Mouse (Mus musculus) liver, postnatal 0 days (tissue): ENCODE measurements around the gene Gm20604. TPM values are rescaled to one million over a fixed set of nuclear protein-coding genes. Genes with fewer than 3 reads are reported as not detected.
A peak's percentile ranks its signal among the peaks of the same experiment; 100 is the strongest.

ENCODE experiments used
- ATAC-seq: fragments of 200-750 bp; cut with Nextera tagmentation; 2 replicates; pipeline ENCODE4 v1.8.0; 2017; ENCODE audit warnings: mild to moderate bottlenecking, moderate library complexity
- DNase-seq: peaks from one replicate; pipeline ENCODE4 v3.0.0-alpha.2; 2016
- H3K27ac ChIP-seq: fragments of 300-500 bp; sonication (generic); 2 replicates; pipeline ENCODE4 v1.5.1; 2014; ENCODE audit warnings: antibody characterized with exemption, moderate library complexity, mild to moderate bottlenecking, low read depth
- H3K27me3 ChIP-seq: fragments of 300-500 bp; sonication (generic); 2 replicates; pipeline ENCODE4 v1.6.1; 2014; ENCODE audit warnings: low read length, control low read depth, mixed read lengths; ENCODE audit not compliant: insufficient read depth
- H3K36me3 ChIP-seq: fragments of 300-500 bp; sonication (generic); replicated peaks from 2 replicates; pipeline ENCODE4 v1.6.1; 2014; ENCODE audit warnings: mild to moderate bottlenecking, control low read depth, low read length, moderate library complexity, mixed read lengths; ENCODE audit not compliant: insufficient read depth
- H3K4me1 ChIP-seq: fragments of 300-500 bp; sonication (generic); 2 replicates; pipeline ENCODE4 v1.6.1; 2014; ENCODE audit warnings: antibody characterized with exemption, mild to moderate bottlenecking, control low read depth; ENCODE audit not compliant: insufficient read depth
- H3K4me2 ChIP-seq: fragments of 300-500 bp; sonication (generic); 2 replicates; pipeline ENCODE4 v1.6.1; 2014; ENCODE audit warnings: low read depth, mild to moderate bottlenecking, low read length, moderate library complexity, mixed read lengths
- H3K4me3 ChIP-seq: fragments of 300-500 bp; sonication (generic); 2 replicates; pipeline ENCODE4 v1.5.1; 2014; ENCODE audit warnings: low read depth, low read length
- H3K9ac ChIP-seq: fragments of 300-500 bp; sonication (generic); replicated peaks from 2 replicates; pipeline ENCODE4 v1.6.1; 2014; ENCODE audit warnings: mild to moderate bottlenecking, moderate library complexity
- H3K9me3 ChIP-seq: fragments of 300-500 bp; sonication (generic); 2 replicates; pipeline ENCODE4 v1.6.1; 2016; ENCODE audit warnings: mild to moderate bottlenecking, control low read depth, low read length, mixed read lengths
- CTCF ChIP-seq: sonication (generic); IDR thresholded peaks from 2 replicates; pipeline ENCODE4 v1.5.1; 2016; ENCODE audit warnings: antibody characterized with exemption, low read depth
- EP300 ChIP-seq: IDR thresholded peaks from 2 replicates; pipeline ENCODE4 v1.6.1; 2016; ENCODE audit warnings: antibody characterized with exemption, low read depth, mild to moderate bottlenecking
- WGBS: fragments of 180-500 bp; shearing (Covaris S2); extraction: QIAGEN DNeasy Blood & Tissue Kit; methylation state at CpG from one replicate; pipeline ENCODE4 v1.1.7; 2014; ENCODE audit not compliant: insufficient replicate concordance; 5-methylcytosine and 5-hydroxymethylcytosine counted together
- polyA plus RNA-seq: library from polyadenylated mRNA; unstranded; fragments of >200 nt; fragmentation: Nextera tagmentation; extraction: Ambion mirVana; gene quantifications from 2 replicates; pipeline ENCODE4 v1.2.1, GENCODE M21; 2015

Gm20604 gene
- polyA plus RNA-seq, 1 experiment from 2014 or later, result 5.2 TPM

GRCm38 (mm10) chr12:102700453-102700852 lies 58.0 kb downstream of the Gm20604 start:
- H3K4me1 ChIP-seq, result peaks cover 70% of the 10 kb centered on the region
- H3K4me3 ChIP-seq, result no peak overlapping the region
- ATAC-seq (no peak), DNase-seq (no peak)
- no peaks in the 10 kb centered on the region for H3K27me3 ChIP-seq
- no peak overlapping the region for H3K27ac ChIP-seq
- H3K36me3 ChIP-seq, result no peaks in the 10 kb centered on the region
- H3K9me3 ChIP-seq, result no peaks in the 10 kb centered on the region
- TF ChIP-seq CTCF, result no peak
- TF ChIP-seq EP300, result no peak
- H3K9ac ChIP-seq, result no peak overlapping the region
- 72% methylated on average over 12 of the region's 12 CpGs for WGBS
- no peak overlapping the region for H3K4me2 ChIP-seq

- Histone ChIP-seq H3K27ac (no peak overlapping the region), H3K4me1 (peaks cover 74% of the 10 kb centered on the region)
- 43% methylated on average over 1 of the region's 1 CpGs for WGBS
These were observed 59.3 kb downstream of the Gm20604 start for GRCm38 (mm10) chr12:102699156-102699555.

GRCm38 (mm10) chr12:102698089-102698684 lies 60.3 kb downstream of the Gm20604 start:
- no peaks in the 10 kb centered on the region for H3K27me3 ChIP-seq
- 57% methylated on average over 1 of the region's 1 CpGs for WGBS
- H3K9me3 ChIP-seq, result no peaks in the 10 kb centered on the region
- H3K4me3 ChIP-seq, result no peak overlapping the region
- DNase-seq (no peak), ATAC-seq (peak; percentile 41; the same call in 1 of the 2 replicates)
- 0 out of 2 replicates have a peak overlapping the region, but pooled peaks have one; percentile 41 for H3K9ac ChIP-seq
- TF ChIP-seq EP300, result no peak
- TF ChIP-seq CTCF, result no peak
- no peaks in the 10 kb centered on the region for H3K36me3 ChIP-seq
- no peak overlapping the region for H3K4me2 ChIP-seq
- H3K27ac ChIP-seq, result peak overlapping the region; percentile 17; the same call in 1 of the 2 replicates
- H3K4me1 ChIP-seq, result peaks cover 65% of the 10 kb centered on the region

More at GRCm38 (mm10) chr12:102699156-102699555, 59.3 kb downstream of the Gm20604 start:
- ATAC-seq, result no peak
- H3K9me3 ChIP-seq, result no peaks in the 10 kb centered on the region
- no peak overlapping the region for H3K4me2 ChIP-seq
- H3K27me3 ChIP-seq, result no peaks in the 10 kb centered on the region
- H3K9ac ChIP-seq, result no peak overlapping the region
- no peaks in the 10 kb centered on the region for H3K36me3 ChIP-seq
- TF ChIP-seq CTCF (no peak), EP300 (no peak)
- no peak for DNase-seq
- H3K4me3 ChIP-seq, result no peak overlapping the region

- DNase-seq (no peak), ATAC-seq (no peak)
- TF ChIP-seq EP300, result no peak
- 65% methylated on average over 7 of the region's 7 CpGs for WGBS
- H3K4me3 ChIP-seq, result no peak overlapping the region
- H3K27ac ChIP-seq, result no peak overlapping the region
- no peak overlapping the region for H3K9ac ChIP-seq
- no peaks in the 10 kb centered on the region for H3K27me3 ChIP-seq
- no peaks in the 10 kb centered on the region for H3K36me3 ChIP-seq
- peaks cover 63% of the 10 kb centered on the region for H3K4me1 ChIP-seq
- H3K4me2 ChIP-seq, result no peak overlapping the region
- no peaks in the 10 kb centered on the region for H3K9me3 ChIP-seq
These were observed 61.1 kb downstream of the Gm20604 start for GRCm38 (mm10) chr12:102697381-102697780.

- no peak overlapping the region for H3K9ac ChIP-seq
- H3K4me2 ChIP-seq, result no peak overlapping the region
- no peak overlapping the region for H3K4me3 ChIP-seq
- peaks cover 63% of the 10 kb centered on the region for H3K4me1 ChIP-seq
- H3K27me3 ChIP-seq, result no peaks in the 10 kb centered on the region
- DNase-seq (no peak), ATAC-seq (no peak)
- no peaks in the 10 kb centered on the region for H3K36me3 ChIP-seq
- TF ChIP-seq EP300 (no peak), CTCF (no peak)
- H3K9me3 ChIP-seq, result no peaks in the 10 kb centered on the region
- 78% methylated on average over 14 of the region's 14 CpGs for WGBS
- no peak overlapping the region for H3K27ac ChIP-seq
These were observed 61.7 kb downstream of the Gm20604 start for GRCm38 (mm10) chr12:102696635-102697354.

- 69% methylated on average over 18 of the region's 18 CpGs for WGBS
- peak overlapping the region; percentile 59 for H3K4me2 ChIP-seq
These were observed 62.9 kb downstream of the Gm20604 start for GRCm38 (mm10) chr12:102695369-102696239.

More at GRCm38 (mm10) chr12:102695369-102696239, 62.9 kb downstream of the Gm20604 start:
- H3K4me1 ChIP-seq, result peaks cover 68% of the 10 kb centered on the region
- H3K27ac ChIP-seq, result peak overlapping the region; percentile 55
- H3K36me3 ChIP-seq, result no peaks in the 10 kb centered on the region
- TF ChIP-seq CTCF (no peak), EP300 (no peak)
- no peak overlapping the region for H3K9ac ChIP-seq
- H3K27me3 ChIP-seq, result no peaks in the 10 kb centered on the region
- no peak overlapping the region for H3K4me3 ChIP-seq
- ATAC-seq, result no peak
- no peaks in the 10 kb centered on the region for H3K9me3 ChIP-seq
- DNase-seq, result no peak
